Mouse (Mus musculus): ENCODE measurements around the gene Plpp7.

- TF ChIP-seq CTCF (IDR thresholded peaks at IDR 0.05; ENCODE audit: low read depth, low read length) (no peak), POLR2A (IDR thresholded peaks at IDR 0.05; ENCODE audit: borderline replicate concordance, low read depth, low read length) (no peak)
Observed at GRCm38 (mm10) chr2:32090145-32090544, 5.2 kb upstream of the Plpp7 start.

Data from bone marrow macrophage, adult 2 months (primary cell).